Mouse (Mus musculus): ENCODE data around the gene Spag16. TPM values are rescaled to one million over a fixed set of nuclear protein-coding genes. Genes with fewer than 3 reads are reported as not detected.
A peak's percentile ranks its signal among the peaks of the same experiment; 100 is the strongest.

Spag16 gene
- total and polyA plus RNA-seq, 2 experiments from 2014 or later = 3.2 to 4.0 TPM

GRCm38 (mm10) chr1:70320951-70321350 lies 494.2 kb downstream of the Spag16 start:
- Histone ChIP-seq H3K27ac (ENCODE audit: low read depth, low read length) (no peak overlapping the region), H3K4me1 (ENCODE audit: insufficient read depth, low read length) (no peaks in the 10 kb centered on the region), H3K4me2 (ENCODE audit: low read depth, low read length, poor library complexity, severe bottlenecking) (no peak overlapping the region), H3K4me3 (ENCODE audit: low read depth, low read length) (no peak overlapping the region), H3K27me3 (ENCODE audit: insufficient read depth, low read length) (no peaks in the 10 kb centered on the region), H3K9me3 (ENCODE audit: low read length) (no peaks in the 10 kb centered on the region), H3K9ac (replicated peaks; ENCODE audit: low read length, poor library complexity, severe bottlenecking) (no peak overlapping the region), H3K36me3 (ENCODE audit: insufficient read depth, low read length) (no peaks in the 10 kb centered on the region)
- no peak for DNase-seq (ENCODE audit: low spot score)
- WGBS = 70% methylated on average over 4 of the region's 4 CpGs
- TF ChIP-seq CTCF (IDR thresholded peaks at IDR 0.05) = no peak
- no peak for ATAC-seq (ENCODE audit: low FRiP score)

DNA sequence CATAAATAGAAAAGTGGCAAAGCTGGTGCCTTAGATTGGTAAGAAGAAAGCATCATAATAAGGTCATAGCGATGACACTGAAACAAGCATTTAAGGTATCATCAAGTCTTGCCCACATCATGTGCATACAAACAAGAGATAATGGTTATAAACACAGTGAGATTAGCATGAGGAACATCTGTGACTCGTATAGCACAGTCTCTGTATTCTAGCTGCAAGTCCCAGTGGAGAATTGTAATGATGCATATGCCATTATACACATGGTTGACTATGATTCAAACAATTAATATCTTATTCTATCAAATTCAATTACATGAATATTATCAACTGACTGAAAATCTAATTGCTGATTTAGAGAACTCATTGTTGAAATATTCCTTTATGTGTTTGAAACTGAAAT lies 519.4 kb downstream of the Spag16 start:
- Histone ChIP-seq H3K27me3 (ENCODE audit: insufficient read depth, low read length) (no peaks in the 10 kb centered on the region), H3K9me3 (ENCODE audit: low read length) (no peaks in the 10 kb centered on the region), H3K27ac (ENCODE audit: low read depth, low read length) (no peak overlapping the region), H3K9ac (replicated peaks; ENCODE audit: low read length, poor library complexity, severe bottlenecking) (no peak overlapping the region), H3K4me2 (ENCODE audit: low read depth, low read length, poor library complexity, severe bottlenecking) (no peak overlapping the region), H3K36me3 (ENCODE audit: insufficient read depth, low read length) (no peaks in the 10 kb centered on the region), H3K4me1 (ENCODE audit: insufficient read depth, low read length) (no peaks in the 10 kb centered on the region), H3K4me3 (ENCODE audit: low read depth, low read length) (no peak overlapping the region)
- ATAC-seq (ENCODE audit: low FRiP score) = no peak
- no peak for DNase-seq (ENCODE audit: low spot score)
- TF ChIP-seq CTCF (IDR thresholded peaks at IDR 0.05) = no peak
- WGBS = 65% methylated on average over 2 of the region's 2 CpGs

DNA sequence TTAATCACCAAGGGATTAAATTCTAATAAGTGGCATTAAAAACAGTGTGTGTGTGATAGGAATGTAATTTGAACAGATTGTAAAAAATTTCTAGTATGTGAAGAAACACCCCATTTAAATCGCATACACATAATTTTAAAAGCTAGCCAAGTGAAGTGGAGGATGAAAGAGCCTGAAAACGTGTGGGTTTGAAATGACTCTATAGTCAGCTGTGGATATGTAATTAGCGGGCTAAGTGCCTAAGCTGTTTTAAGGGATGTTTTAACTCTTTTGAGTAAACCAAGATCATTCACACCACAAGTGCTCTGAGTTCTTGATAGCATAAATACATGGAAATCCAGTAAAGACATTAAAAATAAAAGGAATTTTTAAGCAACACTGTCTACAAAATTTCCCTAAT lies 524.6 kb downstream of the Spag16 start:
- 68% methylated on average over 3 of the region's 3 CpGs for WGBS
- Histone ChIP-seq H3K4me2 (ENCODE audit: low read depth, low read length, poor library complexity, severe bottlenecking) (no peak overlapping the region), H3K9ac (replicated peaks; ENCODE audit: low read length, poor library complexity, severe bottlenecking) (no peak overlapping the region), H3K4me1 (ENCODE audit: insufficient read depth, low read length) (no peaks in the 10 kb centered on the region), H3K4me3 (ENCODE audit: low read depth, low read length) (no peak overlapping the region), H3K9me3 (ENCODE audit: low read length) (no peaks in the 10 kb centered on the region), H3K27ac (ENCODE audit: low read depth, low read length) (no peak overlapping the region), H3K27me3 (ENCODE audit: insufficient read depth, low read length) (no peaks in the 10 kb centered on the region), H3K36me3 (ENCODE audit: insufficient read depth, low read length) (no peaks in the 10 kb centered on the region)
- TF ChIP-seq CTCF (IDR thresholded peaks at IDR 0.05) = no peak
- ATAC-seq (ENCODE audit: low FRiP score) = no peak
- no peak for DNase-seq (ENCODE audit: low spot score)

- no peak for TF ChIP-seq CTCF (IDR thresholded peaks at IDR 0.05)
- Histone ChIP-seq H3K4me1 (ENCODE audit: insufficient read depth, low read length) (no peaks in the 10 kb centered on the region), H3K27ac (ENCODE audit: low read depth, low read length) (no peak overlapping the region), H3K4me3 (ENCODE audit: low read depth, low read length) (no peak overlapping the region), H3K4me2 (ENCODE audit: low read depth, low read length, poor library complexity, severe bottlenecking) (no peak overlapping the region), H3K9ac (replicated peaks; ENCODE audit: low read length, poor library complexity, severe bottlenecking) (no peak overlapping the region), H3K27me3 (ENCODE audit: insufficient read depth, low read length) (no peaks in the 10 kb centered on the region), H3K36me3 (ENCODE audit: insufficient read depth, low read length) (no peaks in the 10 kb centered on the region), H3K9me3 (ENCODE audit: low read length) (no peaks in the 10 kb centered on the region)
- ATAC-seq (ENCODE audit: low FRiP score) (no peak), DNase-seq (ENCODE audit: low spot score) (no peak)
Measured at GRCm38 (mm10) chr1:70354014-70354413, 527.2 kb downstream of the Spag16 start.

GRCm38 (mm10) chr1:70371721-70372120 lies 545.0 kb downstream of the Spag16 start:
- Histone ChIP-seq H3K27ac (ENCODE audit: low read depth, low read length) (no peak overlapping the region), H3K4me1 (ENCODE audit: insufficient read depth, low read length) (no peaks in the 10 kb centered on the region), H3K4me3 (ENCODE audit: low read depth, low read length) (no peak overlapping the region), H3K9me3 (ENCODE audit: low read length) (no peaks in the 10 kb centered on the region), H3K9ac (replicated peaks; ENCODE audit: low read length, poor library complexity, severe bottlenecking) (no peak overlapping the region), H3K36me3 (ENCODE audit: insufficient read depth, low read length) (no peaks in the 10 kb centered on the region), H3K4me2 (ENCODE audit: low read depth, low read length, poor library complexity, severe bottlenecking) (no peak overlapping the region), H3K27me3 (ENCODE audit: insufficient read depth, low read length) (no peaks in the 10 kb centered on the region)
- TF ChIP-seq CTCF (IDR thresholded peaks at IDR 0.05) = no peak
- WGBS = 80% methylated on average over 4 of the region's 4 CpGs
- no peak for ATAC-seq (ENCODE audit: low FRiP score)
- DNase-seq (ENCODE audit: low spot score) = no peak

DNA sequence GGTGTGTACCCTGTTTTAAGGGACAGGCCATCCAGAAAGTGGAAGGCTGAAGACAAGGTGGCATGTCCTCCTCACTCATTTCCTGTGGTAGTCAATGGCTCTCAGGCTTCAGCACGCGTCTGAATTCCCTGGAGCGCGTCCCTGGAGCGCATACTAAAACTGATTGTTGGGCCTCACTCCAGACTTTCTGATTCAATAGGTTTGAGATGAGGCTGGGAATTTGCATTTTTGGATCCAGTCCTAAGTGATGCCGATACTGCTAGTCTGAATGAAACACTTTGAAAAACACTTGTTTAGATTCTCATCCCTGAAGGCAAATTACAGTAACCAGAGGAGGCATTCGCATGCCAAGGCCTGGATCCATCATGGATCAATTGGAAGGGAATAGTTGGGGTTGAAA lies 553.3 kb downstream of the Spag16 start:
- no peak overlapping the region for H3K27ac ChIP-seq (ENCODE audit: low read depth, low read length)
- H3K27me3 ChIP-seq (ENCODE audit: insufficient read depth, low read length) = no peaks in the 10 kb centered on the region
- no peaks in the 10 kb centered on the region for H3K9me3 ChIP-seq (ENCODE audit: low read length)
- no peaks in the 10 kb centered on the region for H3K36me3 ChIP-seq (ENCODE audit: insufficient read depth, low read length)
- H3K4me2 ChIP-seq (ENCODE audit: low read depth, low read length, poor library complexity, severe bottlenecking) = no peak overlapping the region
- ATAC-seq (ENCODE audit: low FRiP score) = no peak
- peak; percentile 26 for DNase-seq (ENCODE audit: low spot score)
- H3K4me3 ChIP-seq (ENCODE audit: low read depth, low read length) = no peak overlapping the region
- no peak for TF ChIP-seq CTCF (IDR thresholded peaks at IDR 0.05)
- WGBS = 60% methylated on average over 7 of the region's 7 CpGs
- H3K4me1 ChIP-seq (ENCODE audit: insufficient read depth, low read length) = no peaks in the 10 kb centered on the region
- no peak overlapping the region for H3K9ac ChIP-seq (replicated peaks; ENCODE audit: low read length, poor library complexity, severe bottlenecking)

All from midbrain, postnatal 0 days (tissue).